Mouse (Mus musculus): ENCODE data around the gene Arhgef7.

The Arhgef7 gene

GRCm38 (mm10) chr8:11762821-11763220, 35.3 kb downstream of the Arhgef7 start:
- in situ Hi-C loops (cut with MseI, MboI) = no loop called here

DNA sequence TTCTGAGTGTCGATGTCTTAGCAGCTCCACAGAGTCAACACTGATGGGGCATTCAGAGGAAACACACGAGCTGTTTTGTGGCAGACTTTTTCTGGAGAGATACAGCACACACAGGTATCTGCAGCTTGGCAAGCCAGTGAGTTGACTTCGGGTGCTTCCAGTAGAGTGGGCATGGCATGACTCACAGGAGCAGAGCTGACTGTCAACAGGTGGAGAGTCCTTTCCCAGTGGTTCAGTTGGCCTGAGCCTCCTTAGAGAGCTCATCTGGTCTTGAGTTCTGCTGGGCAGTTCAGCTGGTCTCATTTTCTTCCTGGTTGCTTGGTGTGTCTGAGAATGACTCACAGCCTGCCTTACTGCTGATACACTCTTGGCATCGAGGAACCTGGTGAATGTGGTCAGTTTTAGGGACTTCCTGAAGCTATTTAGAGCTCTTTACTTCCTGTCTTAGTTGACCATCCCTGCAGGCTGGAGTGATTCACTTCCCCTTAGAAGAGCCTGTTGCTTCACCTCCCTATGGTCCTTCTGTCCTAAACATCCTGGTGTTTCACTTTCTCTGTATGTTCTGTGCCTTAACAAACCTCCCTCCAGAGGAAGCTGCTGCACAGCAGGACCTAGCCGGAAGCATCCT, 39.8 kb downstream of the Arhgef7 start:
- in situ Hi-C loops (cut with MseI, MboI) = no loop called here

DNA sequence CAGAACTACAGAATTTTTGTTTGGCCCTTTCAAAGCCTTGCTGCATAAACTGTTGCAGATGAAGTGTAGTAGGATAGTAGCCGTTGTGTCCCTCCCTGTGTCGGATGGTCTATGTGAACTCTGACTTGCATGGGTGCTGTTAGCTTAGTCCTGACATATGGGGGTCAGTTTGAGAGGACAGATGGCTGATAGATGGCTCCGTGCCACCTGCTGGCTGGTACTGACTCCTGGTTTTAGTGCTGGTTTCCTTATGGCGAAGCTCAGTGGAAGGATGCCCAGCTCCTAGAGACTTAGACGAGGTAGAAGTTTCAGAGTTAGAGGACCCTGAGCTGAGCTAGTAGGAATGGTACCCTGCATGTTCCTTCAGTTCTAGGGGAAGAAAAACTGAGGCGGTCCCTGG, 42.5 kb downstream of the Arhgef7 start:
- in situ Hi-C loops (cut with MseI, MboI) = no loop called here

DNA sequence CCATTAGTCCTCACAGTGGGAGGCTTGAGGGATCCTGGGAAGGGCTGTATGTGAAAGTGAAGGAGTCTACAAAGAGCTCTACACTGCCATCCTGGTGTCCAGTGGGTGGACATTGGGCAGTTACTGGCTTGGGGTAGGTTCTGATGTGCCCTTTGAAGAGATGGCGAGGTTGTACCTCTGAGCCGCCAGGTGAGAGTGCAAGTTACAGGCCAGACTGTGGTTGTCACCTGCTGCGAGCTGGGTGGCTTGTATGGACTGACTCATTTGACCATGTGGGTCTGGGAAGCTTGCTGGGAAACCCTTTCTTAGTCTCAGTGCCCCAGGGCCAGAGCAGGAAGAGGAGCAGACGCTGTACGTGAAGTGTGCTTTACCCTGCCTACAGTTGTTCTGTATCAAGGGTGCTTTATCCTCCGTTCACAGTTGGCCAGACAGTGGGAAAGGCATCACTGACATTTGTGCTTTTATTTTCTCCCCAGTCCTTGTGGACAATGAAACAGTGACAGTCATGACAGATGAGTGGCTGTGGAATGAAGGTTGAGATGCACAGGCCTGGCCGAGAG, 43.1 kb downstream of the Arhgef7 start:
- in situ Hi-C loops (cut with MseI, MboI) = no loop called here

- in situ Hi-C loops (cut with MseI, MboI) = no loop called here
These were observed 44.1 kb downstream of the Arhgef7 start for GRCm38 (mm10) chr8:11771608-11772007.

- in situ Hi-C loops (cut with MseI, MboI) = no loop called here
These were observed 46.9 kb downstream of the Arhgef7 start for GRCm38 (mm10) chr8:11774195-11775076.

DNA sequence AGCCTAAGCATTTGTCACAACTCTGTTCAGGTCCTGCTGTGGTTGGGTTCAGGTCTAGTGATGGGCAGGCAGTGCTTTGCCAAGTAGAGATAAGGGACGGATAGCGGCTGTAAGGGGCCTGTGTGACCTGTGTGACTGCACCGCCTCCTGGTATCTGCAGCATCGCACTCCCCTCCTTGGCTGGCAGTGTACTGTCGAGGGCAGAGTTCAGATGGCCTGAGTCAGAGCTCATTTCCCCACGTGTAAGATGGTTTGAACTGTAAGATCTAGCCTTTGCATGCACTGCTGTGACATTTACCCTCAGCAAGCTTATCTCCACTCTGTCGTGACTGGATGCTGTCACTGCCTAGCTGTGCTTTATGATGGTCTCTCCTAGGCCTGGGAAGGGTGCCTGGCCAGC, 48.4 kb downstream of the Arhgef7 start:
- in situ Hi-C loops (cut with MseI, MboI) = no loop called here

DNA sequence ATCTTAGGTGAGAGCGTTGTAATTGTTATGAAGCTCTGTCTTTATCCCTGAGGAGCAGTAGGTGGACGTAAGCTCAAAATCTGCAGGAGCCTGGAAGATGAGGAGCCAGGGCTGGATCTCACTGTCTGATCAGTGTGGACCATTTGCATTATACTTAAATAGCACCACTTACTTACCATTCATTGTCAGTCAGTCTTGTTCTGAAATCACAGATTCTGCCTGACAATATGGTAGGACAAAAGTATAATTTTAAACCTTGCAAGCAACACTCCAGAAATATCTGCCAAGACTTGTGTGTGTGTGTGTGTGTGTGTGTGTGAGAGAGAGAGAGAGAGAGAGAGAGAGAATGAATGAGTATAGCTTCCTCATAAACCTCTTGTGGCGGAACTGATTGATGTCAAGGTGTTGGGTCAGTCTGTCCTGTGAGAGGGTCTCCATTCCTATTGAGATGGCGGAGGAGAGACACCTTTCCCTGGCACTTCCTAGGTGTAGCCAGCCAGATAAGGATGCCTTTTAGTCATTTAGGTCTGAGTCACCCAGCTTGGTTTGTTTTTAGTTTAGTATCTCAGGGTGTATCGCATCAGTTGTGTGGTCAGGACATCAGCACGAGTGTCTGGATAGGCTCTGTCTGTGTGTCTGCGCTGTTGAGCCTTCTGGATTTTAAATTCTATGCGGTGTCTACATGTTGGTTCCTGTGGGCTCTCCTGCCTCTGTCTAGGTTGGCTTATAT, 49.1 kb downstream of the Arhgef7 start:
- in situ Hi-C loops (cut with MseI, MboI) = no loop called here

DNA sequence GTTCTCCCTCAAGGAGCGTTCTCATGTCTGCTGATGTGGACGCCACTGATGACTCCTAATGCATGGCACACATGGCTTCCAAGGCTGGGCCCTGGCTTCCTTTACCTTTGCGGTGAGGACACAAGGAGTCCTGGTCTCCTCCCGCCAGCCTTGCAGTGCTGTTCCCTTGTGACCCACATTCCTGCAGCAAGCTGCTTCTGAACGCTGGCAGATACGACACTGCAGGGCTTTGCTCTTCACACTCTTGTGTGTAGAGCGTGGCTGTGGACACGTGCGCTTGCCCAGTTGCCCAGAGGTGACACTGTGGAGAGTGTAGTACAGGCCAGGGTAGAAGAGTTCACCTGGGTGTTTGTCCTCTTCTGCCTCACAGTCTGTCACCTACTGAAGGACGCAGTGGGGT, 49.7 kb downstream of the Arhgef7 start:
- in situ Hi-C loops (cut with MseI, MboI) = no loop called here

DNA sequence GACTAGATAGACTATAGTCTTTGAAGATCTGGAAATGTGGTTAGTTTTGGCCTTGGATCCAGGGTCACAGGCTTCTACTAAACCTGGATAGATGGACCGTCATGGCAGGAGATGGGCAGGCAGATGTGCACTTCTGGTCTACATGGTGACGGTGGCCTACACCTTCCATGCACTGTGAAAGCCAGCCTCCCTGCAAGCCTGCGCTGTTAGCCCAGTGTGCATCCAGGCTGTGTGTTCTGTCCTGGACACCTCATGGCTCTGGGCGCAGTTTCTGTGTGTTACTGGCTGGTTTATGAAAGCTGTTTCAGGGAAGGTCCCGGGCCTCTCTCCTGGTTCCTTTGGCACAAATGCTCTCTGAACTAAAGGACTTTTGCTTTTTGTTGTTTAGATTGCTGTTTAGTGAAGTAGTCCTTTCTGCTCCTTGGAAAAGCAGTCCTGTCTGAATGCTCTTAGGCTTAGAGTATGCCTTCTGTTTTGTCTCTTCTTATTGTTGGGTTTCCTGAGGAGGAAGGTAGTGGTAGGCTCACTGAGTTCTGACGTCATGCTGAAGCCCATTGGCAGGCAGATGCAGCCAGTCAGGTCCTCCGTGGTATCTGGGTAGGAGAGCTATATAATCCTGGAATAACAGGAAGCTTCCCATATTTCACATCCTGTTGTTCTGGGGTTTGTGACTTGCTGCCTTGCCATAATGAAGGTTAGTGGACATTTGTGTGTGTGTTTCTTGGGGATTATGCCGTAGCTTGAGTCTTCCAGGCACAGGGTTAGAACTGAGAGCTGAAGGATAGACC, 51.3 kb downstream of the Arhgef7 start:
- in situ Hi-C loops (cut with MseI, MboI) = no loop called here

DNA sequence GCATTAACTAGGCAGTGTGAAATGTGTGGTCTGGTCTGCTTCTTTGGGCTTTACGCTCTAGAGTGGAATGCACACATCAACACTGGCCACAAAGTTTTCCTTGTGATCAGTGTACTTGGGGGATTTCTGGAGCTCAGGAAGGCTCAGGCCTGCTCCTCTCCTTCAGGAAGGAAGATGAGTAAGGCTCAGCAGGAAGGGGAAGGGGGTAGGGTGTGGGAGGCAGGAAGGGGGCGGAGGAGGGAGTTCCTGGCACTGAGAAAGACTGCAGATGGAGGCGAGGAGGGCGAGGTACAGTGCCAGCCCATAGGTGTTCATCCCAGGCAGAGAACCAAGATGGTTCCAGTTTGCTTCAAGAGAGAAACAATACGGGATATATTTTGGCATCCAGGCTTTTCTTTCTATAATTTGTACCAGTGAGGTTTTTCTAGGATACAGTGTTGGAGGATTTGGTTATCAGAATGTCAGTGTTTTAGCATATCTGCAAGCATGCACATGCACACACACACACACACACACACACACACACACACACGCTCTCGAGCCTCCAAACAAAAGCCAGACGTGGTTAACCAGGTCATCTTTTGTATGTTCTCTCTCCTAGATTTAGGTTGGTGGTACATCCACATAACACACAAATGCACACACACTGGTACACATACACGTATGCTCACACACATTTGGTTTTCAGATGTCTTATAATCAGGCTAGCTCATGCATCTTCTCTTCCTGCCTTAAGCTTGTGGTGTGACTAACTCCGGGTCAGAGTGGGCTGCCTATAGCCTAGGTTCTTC, 52.5 kb downstream of the Arhgef7 start:
- in situ Hi-C loops (cut with MseI, MboI) = no loop called here

GRCm38 (mm10) chr8:11780641-11781040, 53.1 kb downstream of the Arhgef7 start:
- in situ Hi-C loops (cut with MseI, MboI) = no loop called here

GRCm38 (mm10) chr8:11782607-11783006, 55.1 kb downstream of the Arhgef7 start:
- in situ Hi-C loops (cut with MseI, MboI) = no loop called here

GRCm38 (mm10) chr8:11783861-11784594, 56.5 kb downstream of the Arhgef7 start:
- in situ Hi-C loops (cut with MseI, MboI) = no loop called here

GRCm38 (mm10) chr8:11785121-11785520, 57.6 kb downstream of the Arhgef7 start:
- in situ Hi-C loops (cut with MseI, MboI) = no loop called here

DNA sequence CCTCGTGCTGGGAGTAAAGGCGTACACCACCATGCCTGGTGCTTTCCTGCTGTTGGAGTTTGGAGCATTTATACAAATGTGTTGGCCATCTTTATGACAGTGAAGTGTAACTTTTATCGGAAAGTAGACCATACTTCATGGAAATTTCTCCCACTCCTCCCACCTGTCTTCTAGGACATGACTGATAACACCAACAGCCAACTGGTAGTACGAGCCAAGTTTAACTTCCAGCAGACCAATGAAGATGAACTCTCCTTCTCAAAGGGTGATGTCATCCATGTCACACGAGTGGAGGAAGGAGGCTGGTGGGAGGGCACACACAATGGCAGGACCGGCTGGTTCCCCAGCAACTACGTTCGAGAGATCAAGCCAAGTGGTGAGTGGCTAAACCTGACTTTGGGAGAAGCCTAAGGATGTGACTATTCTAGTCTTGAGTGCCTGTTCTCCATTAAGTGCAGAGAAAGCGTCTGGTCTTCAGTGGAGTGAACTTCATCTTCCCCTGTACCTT, 58.1 kb downstream of the Arhgef7 start:
- in situ Hi-C loops (cut with MseI, MboI) = no loop called here

GRCm38 (mm10) chr8:11788252-11788651, 60.7 kb downstream of the Arhgef7 start:
- in situ Hi-C loops (cut with MseI, MboI) = no loop called here

GRCm38 (mm10) chr8:11789168-11789567, 61.6 kb downstream of the Arhgef7 start:
- in situ Hi-C loops (cut with MseI, MboI) = no loop called here

- in situ Hi-C loops (cut with MseI, MboI) = no loop called here
These were observed 67.4 kb downstream of the Arhgef7 start for GRCm38 (mm10) chr8:11794956-11795355.

- in situ Hi-C loops (cut with MseI, MboI) = no loop called here
These were observed 69.6 kb downstream of the Arhgef7 start for GRCm38 (mm10) chr8:11797128-11797527.

Data from mouse trophoblast stem cell (cell line).